Mouse (Mus musculus) embryonic stem cell, embryonic (primary cell): ENCODE data around the gene Noxred1.

Source experiments
- CTCF ChIA-PET, 4 experiments: fragments of 300-600 bp in 2 of 4; fragments of 350-600 bp in 2 of 4; sonication (Branson Sonifier 250); formaldehyde crosslinking; loops; one replicate each; lab custom pipeline; 2022; ENCODE audit warnings: inconsistent platforms in 2 of 4; lab: Charles Lee
- POLR2A ChIA-PET, 4 experiments: fragments of 300-600 bp in 2 of 4; fragments of 350-600 bp in 2 of 4; sonication (Branson Sonifier 250); formaldehyde crosslinking; loops; one replicate each; lab custom pipeline; 2022; ENCODE audit warnings: antibody characterized with exemption in 4 of 4, inconsistent platforms in 1 of 4; lab: Charles Lee

Gene Noxred1

DNA sequence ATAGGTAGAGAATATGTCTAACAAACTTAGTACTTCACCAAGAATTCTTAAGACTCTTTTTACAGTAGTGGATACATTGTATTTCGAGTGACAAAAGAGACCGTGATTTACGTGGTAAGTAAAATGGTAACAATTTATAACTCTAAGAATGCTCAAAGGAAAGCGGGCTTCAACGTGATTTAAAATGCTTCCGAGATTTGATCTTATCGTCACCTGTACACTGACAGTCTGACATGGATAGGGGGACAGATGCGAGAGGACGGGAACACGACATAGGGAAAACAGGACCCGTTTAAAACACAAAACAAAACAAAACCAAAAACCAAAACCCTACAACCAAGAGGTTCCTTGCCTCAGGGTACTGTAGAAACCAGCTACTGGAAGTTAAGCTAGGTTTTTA is 26.9 kb upstream of the Noxred1 start:
- ChIA-PET CTCF (interaction anchor here in 3 of 4 experiments (1.1 to 2.3 kb wide), 3 partner anchors 10 to 15 kb away, joined by 3 to 12 read pairs (median 5); no protein-coding TSS in a partner anchor), POLR2A (interaction anchor here in 3 of 4 experiments (0.7 to 6.8 kb wide), 28 partner anchors 8 to 175 kb away, joined by 3 to 109 read pairs (median 12); partner anchors contain the start of genes Gstz1 (in 2 of the 3), Pomt2 (in 2 of the 3), Sptlc2 (in 1 of the 3) and Tmed8 (in 1 of the 3))

DNA sequence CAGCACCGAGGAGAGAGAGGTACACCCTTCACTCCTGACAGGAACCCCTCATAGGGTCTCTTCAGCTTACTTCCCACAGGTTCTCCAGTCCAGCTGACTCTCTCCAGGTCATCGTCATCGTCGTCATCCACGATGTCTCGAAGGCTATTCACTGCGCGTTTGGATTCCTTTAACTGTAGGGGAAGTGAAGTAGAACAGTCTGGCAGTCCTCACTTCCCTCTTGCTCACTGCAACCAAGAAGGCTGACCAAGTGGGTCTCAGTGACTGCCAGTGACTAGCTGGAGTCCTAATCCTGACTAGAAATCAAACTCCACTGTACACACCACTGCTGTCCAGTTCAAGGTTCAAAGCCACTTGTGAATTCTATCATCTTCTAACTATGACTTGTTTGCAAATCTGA is 22.0 kb upstream of the Noxred1 start:
- CTCF ChIA-PET: interaction anchor here in 1 of 4 experiments (0.7 kb wide), 1 partner anchor 13 kb away, joined by 3 read pairs; no protein-coding TSS in a partner anchor
- POLR2A ChIA-PET: interaction anchor here in 1 of 4 experiments (1.1 kb wide), 1 partner anchor 18 kb away, joined by 3 read pairs; no protein-coding TSS in a partner anchor

DNA sequence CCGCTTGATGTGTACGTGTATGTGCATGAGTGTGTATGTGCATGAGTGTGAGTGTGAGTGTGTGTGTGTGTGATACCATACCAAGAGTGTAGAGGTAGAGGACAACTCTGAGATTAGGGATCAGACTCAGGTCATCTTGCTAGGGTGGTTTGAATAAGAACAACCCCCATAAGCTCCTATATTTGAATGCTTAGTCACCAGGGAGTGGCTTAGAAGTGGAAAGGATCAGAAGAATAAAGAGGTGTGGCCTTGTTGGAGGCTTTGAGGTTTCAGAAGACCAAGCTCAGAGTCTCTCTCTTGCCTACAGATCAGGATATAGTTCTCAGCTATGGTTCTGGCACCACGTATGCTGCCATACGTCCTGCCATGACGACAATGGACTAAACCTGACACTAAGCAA is 18.1 kb upstream of the Noxred1 start:
- CTCF ChIA-PET: interaction anchor here in 3 of 4 experiments (0.6 to 1.4 kb wide), 4 partner anchors 9 to 204 kb away, joined by 3 to 4 read pairs (median 4); no protein-coding TSS in a partner anchor

GRCm38 (mm10) chr12:87253878-87254277 is 15.3 kb upstream of the Noxred1 start:
- ChIA-PET POLR2A (interaction anchor here in 2 of 4 experiments (0.8 to 2.8 kb wide), 3 partner anchors 12 to 20 kb away, joined by 3 to 10 read pairs (median 5); partner anchors contain the start of genes Ahsa1 (in 2 of the 2) and Vipas39 (in 1 of the 2)), CTCF (interaction anchor here in 2 of 4 experiments (0.6 to 1.0 kb wide), 2 partner anchors 12 to 607 kb away, joined by 3 to 5 read pairs; partner anchors contain the start of genes Ahsa1 (in 1 of the 2) and Vipas39 (in 1 of the 2))

More for the DNA sequence above, 18.1 kb upstream of the Noxred1 start:
- POLR2A ChIA-PET: interaction anchor here in 3 of 4 experiments (0.5 to 1.8 kb wide), 14 partner anchors 9 to 154 kb away, joined by 3 to 11 read pairs (median 4); partner anchors contain the start of genes Ahsa1 (in 2 of the 3), Vipas39 (in 2 of the 3) and Sptlc2 (in 1 of the 3)

DNA sequence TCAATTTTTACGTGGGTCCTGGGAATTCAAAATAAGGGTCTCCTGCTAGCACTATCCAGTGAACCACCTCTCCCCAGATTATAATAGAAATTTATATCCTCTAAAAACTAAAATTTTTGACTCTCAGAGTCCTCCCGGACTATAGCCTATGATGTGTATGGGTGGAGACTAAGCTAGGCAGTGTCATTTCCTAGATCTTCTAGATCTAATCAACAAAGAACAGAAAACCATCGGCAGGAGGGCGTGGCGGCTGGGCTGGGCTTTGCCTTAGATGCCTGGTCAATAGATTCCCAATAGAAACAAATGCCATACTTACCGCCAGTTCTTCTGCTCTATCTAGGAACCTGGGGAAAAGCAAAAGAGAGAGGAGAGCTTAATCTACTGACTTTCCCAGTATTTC is 11.6 kb upstream of the Noxred1 start:
- ChIA-PET CTCF (interaction anchor here in 1 of 4 experiments (0.5 kb wide), 1 partner anchor 85 kb away, joined by 3 read pairs; no protein-coding TSS in a partner anchor), POLR2A (interaction anchor here in 1 of 4 experiments (1.0 to 2.6 kb wide), 3 partner anchors 16 to 193 kb away, joined by 3 to 12 read pairs (median 5); partner anchors contain the start of genes Ahsa1, Pomt2, Slirp and Vipas39)

DNA sequence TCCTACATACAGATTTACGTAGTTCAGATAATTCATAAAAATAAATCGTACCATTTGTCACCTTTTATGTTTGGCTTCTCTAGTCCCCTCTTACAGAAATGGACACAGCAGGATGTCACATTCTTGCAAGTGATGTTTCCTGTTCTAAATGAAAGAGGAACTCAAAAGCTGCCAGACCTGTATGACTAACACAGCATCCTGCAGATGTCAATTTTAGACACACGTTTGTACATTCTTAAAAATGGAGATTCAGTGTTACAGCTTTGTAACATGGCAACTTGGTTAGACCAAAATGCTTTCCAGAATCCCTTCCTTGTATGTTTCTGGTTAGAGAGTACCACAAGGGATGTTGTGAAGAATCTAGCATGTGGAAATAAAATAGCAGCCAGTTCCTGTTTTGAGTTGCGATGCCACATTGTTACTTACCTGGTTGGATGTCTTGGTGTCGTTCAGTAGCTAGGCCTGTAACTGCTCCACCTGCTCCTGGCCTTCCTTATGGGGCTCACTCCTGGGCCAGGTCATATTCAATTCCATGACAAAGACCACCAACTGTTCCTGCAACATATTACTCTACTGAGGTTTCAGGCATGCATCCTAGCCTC is 1.5 kb downstream of the Noxred1 start:
- ChIA-PET CTCF (interaction anchor here in 1 of 4 experiments (1.6 kb wide), 1 partner anchor 11 kb away, joined by 5 read pairs; no protein-coding TSS in a partner anchor), POLR2A (interaction anchor here in 1 of 4 experiments (0.6 to 1.2 kb wide), 4 partner anchors 12 to 72 kb away, joined by 3 read pairs; no protein-coding TSS in a partner anchor)

- POLR2A ChIA-PET: interaction anchor here in 1 of 4 experiments (1.7 kb wide), 1 partner anchor 48 kb away, joined by 4 read pairs; no protein-coding TSS in a partner anchor
- CTCF ChIA-PET: interaction anchor here in 1 of 4 experiments (1.2 kb wide), 1 partner anchor 10 kb away, joined by 3 read pairs; no protein-coding TSS in a partner anchor
Observed at GRCm38 (mm10) chr12:87230379-87230895, 8.1 kb downstream of the Noxred1 start.

- ChIA-PET POLR2A (interaction anchor here in 2 of 4 experiments (1.1 to 1.7 kb wide), 2 partner anchors 49 to 50 kb away, joined by 4 to 6 read pairs; no protein-coding TSS in a partner anchor), CTCF (interaction anchor here in 1 of 4 experiments (1.2 kb wide), 1 partner anchor 9 kb away, joined by 3 read pairs; no protein-coding TSS in a partner anchor)
Observed at GRCm38 (mm10) chr12:87229633-87230032, 8.9 kb downstream of the Noxred1 start.

GRCm38 (mm10) chr12:87226801-87227200 is 11.7 kb downstream of the Noxred1 start:
- ChIA-PET CTCF (interaction anchor here in 3 of 4 experiments (0.6 to 1.4 kb wide), 10 partner anchors 10 to 459 kb away, joined by 3 to 16 read pairs (median 4); no protein-coding TSS in a partner anchor), POLR2A (interaction anchor here (0.5 to 1.8 kb wide), 12 partner anchors 21 to 1587 kb away, joined by 3 to 5 read pairs (median 3); partner anchors contain the start of genes Pomt2 (in 2 of the 4), Gstz1 (in 1 of the 4), Samd15 (in 1 of the 4) and Sptlc2 (in 1 of the 4))

DNA sequence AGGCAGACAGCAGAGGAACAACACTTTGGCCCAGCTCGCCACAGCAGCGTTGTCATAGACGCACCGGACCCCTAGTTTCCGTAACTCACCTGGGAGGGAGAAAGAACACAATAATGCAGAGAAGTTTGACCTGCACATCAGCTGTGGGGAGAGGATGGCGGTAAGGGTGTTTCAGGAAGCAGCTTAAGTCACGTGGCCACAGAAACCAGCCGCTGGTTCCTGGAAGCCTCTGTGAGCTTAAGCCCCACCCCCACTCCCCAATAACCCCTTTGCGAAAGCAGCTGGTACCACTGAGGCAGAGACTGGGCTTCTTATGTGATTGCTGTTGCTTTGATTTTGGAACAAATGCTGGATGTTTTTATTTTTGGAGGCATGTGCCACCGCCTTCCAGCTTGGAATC is 13.6 kb downstream of the Noxred1 start:
- CTCF ChIA-PET: interaction anchor here in 2 of 4 experiments (0.7 to 1.2 kb wide), 3 partner anchors 137 to 172 kb away, joined by 3 read pairs; no protein-coding TSS in a partner anchor
- POLR2A ChIA-PET: interaction anchor here in 3 of 4 experiments (0.6 to 2.2 kb wide), 37 partner anchors 8 to 278 kb away, joined by 3 to 12 read pairs (median 3); partner anchors contain the start of genes Pomt2 (in 3 of the 3), Ahsa1 (in 2 of the 3), Vipas39 (in 2 of the 3) and Cipc (in 1 of the 3)

- ChIA-PET CTCF (interaction anchor here in 2 of 4 experiments (0.6 to 0.9 kb wide), 2 partner anchors 155 to 166 kb away, joined by 3 to 4 read pairs; no protein-coding TSS in a partner anchor), POLR2A (no interaction called here)
Observed at GRCm38 (mm10) chr12:87219362-87219761, 19.2 kb downstream of the Noxred1 start.

DNA sequence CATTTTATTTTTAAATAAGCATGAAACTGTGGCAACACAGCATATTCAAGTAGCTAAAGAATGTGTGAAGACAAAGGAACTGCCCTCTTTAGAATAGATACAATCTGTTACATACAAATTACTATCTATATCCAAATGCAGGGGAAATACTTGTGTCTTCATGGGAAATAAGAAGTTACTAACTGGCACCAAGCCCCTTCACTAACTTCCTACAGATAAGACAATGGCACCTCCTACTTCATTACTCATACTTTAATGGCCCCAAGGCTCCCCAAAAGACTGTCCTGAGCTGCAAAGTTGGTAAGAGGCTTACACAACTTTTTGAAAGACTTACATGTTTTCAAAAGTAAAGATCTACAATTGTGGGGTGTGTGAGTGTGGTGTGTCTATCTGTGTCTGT is 20.9 kb downstream of the Noxred1 start:
- CTCF ChIA-PET: no interaction called here

GRCm38 (mm10) chr12:87216053-87216452 is 22.5 kb downstream of the Noxred1 start:
- ChIA-PET POLR2A (interaction anchor here in 1 of 4 experiments (1.9 kb wide), 1 partner anchor 10 kb away, joined by 6 read pairs; no protein-coding TSS in a partner anchor), CTCF (no interaction called here)

More for the DNA sequence above, 20.9 kb downstream of the Noxred1 start:
- POLR2A ChIA-PET: no interaction called here

GRCm38 (mm10) chr12:87212844-87213606 is 25.5 kb downstream of the Noxred1 start:
- CTCF ChIA-PET: no interaction called here

DNA sequence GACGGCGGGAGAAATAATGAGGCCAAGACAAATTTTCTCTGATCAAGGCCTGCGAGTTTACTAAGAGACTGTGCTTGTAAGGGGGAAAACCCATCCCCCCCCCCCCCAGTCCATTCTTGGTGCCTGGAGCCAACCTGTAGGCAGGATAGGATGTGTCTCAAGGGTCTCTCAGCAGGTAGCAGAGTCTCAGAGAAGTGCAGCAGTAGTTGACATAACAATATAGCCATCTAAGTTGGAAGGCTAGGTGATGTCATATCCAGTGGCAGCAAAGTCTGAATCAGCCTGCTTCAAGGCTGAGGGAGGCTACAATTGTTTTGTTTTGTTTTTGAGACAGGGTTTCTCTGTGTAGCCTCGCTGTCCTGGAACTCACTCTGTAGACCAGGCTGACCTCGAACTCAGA is 32.7 kb downstream of the Noxred1 start:
- POLR2A ChIA-PET: interaction anchor here in 2 of 4 experiments (0.6 to 3.0 kb wide), 9 partner anchors 9 to 1376 kb away, joined by 3 to 11 read pairs (median 3); partner anchors contain the start of genes Gstz1 (in 1 of the 2) and Pomt2 (in 1 of the 2)

More at GRCm38 (mm10) chr12:87212844-87213606, 25.5 kb downstream of the Noxred1 start:
- POLR2A ChIA-PET: interaction anchor here in 1 of 4 experiments (0.7 kb wide), 1 partner anchor 34 kb away, joined by 3 read pairs; no protein-coding TSS in a partner anchor

GRCm38 (mm10) chr12:87201694-87202093 is 36.8 kb downstream of the Noxred1 start:
- POLR2A ChIA-PET: interaction anchor here in 2 of 4 experiments (0.6 to 2.3 kb wide), 4 partner anchors 9 to 66 kb away, joined by 3 to 7 read pairs (median 4); no protein-coding TSS in a partner anchor
- CTCF ChIA-PET: no interaction called here

More for the DNA sequence above, 32.7 kb downstream of the Noxred1 start:
- CTCF ChIA-PET: interaction anchor here in 1 of 4 experiments (0.6 kb wide), 1 partner anchor 27 kb away, joined by 5 read pairs; no protein-coding TSS in a partner anchor
